Mouse (Mus musculus): ENCODE measurements around the gene Camsap1. TPM values are rescaled to one million over a fixed set of nuclear protein-coding genes. Genes with fewer than 3 reads are reported as not detected.

Gene Camsap1
- polyA plus RNA-seq, 1 experiment from 2014 or later, result 16.3 TPM

- no peaks in the 10 kb centered on the region for H3K4me1 ChIP-seq (ENCODE audit: control insufficient read depth, insufficient read depth, low read length)
- H3K9ac ChIP-seq (replicated peaks; ENCODE audit: low read depth, low read length), result no peak overlapping the region
- ATAC-seq (ENCODE audit: insufficient number of reproducible peaks, insufficient read depth, low FRiP score, low read depth), result no peak
- no peak overlapping the region for H3K27ac ChIP-seq (ENCODE audit: low read length)
- H3K9me3 ChIP-seq (ENCODE audit: control insufficient read depth, low read depth, low read length), result no peaks in the 10 kb centered on the region
- H3K27me3 ChIP-seq (ENCODE audit: control insufficient read depth, insufficient read depth, low read length), result no peaks in the 10 kb centered on the region
- no peak overlapping the region for H3K4me3 ChIP-seq (ENCODE audit: low read depth, low read length)
- 48% methylated on average over 5 of the region's 5 CpGs for WGBS
- no peak overlapping the region for H3K4me2 ChIP-seq (replicated peaks; ENCODE audit: low read depth, low read length)
- H3K36me3 ChIP-seq (ENCODE audit: control insufficient read depth, insufficient read depth, low read length), result no peaks in the 10 kb centered on the region
These were observed 94.9 kb downstream of the Camsap1 start for GRCm38 (mm10) chr2:25888144-25888543.

GRCm38 (mm10) chr2:25887226-25887625 lies 95.9 kb downstream of the Camsap1 start:
- H3K4me2 ChIP-seq (replicated peaks; ENCODE audit: low read depth, low read length), result no peak overlapping the region

GRCm38 (mm10) chr2:25884756-25885155 lies 98.3 kb downstream of the Camsap1 start:
- WGBS, result 82% methylated on average over 3 of the region's 3 CpGs
- H3K36me3 ChIP-seq (ENCODE audit: control insufficient read depth, insufficient read depth, low read length), result no peaks in the 10 kb centered on the region
- no peak overlapping the region for H3K4me3 ChIP-seq (ENCODE audit: low read depth, low read length)
- H3K4me2 ChIP-seq (replicated peaks; ENCODE audit: low read depth, low read length), result no peak overlapping the region
- no peak overlapping the region for H3K27ac ChIP-seq (ENCODE audit: low read length)
- ATAC-seq (ENCODE audit: insufficient number of reproducible peaks, insufficient read depth, low FRiP score, low read depth), result no peak
- no peaks in the 10 kb centered on the region for H3K9me3 ChIP-seq (ENCODE audit: control insufficient read depth, low read depth, low read length)
- H3K27me3 ChIP-seq (ENCODE audit: control insufficient read depth, insufficient read depth, low read length), result no peaks in the 10 kb centered on the region
- H3K4me1 ChIP-seq (ENCODE audit: control insufficient read depth, insufficient read depth, low read length), result no peaks in the 10 kb centered on the region
- H3K9ac ChIP-seq (replicated peaks; ENCODE audit: low read depth, low read length), result no peak overlapping the region

More at GRCm38 (mm10) chr2:25887226-25887625, 95.9 kb downstream of the Camsap1 start:
- H3K4me1 ChIP-seq (ENCODE audit: control insufficient read depth, insufficient read depth, low read length), result no peaks in the 10 kb centered on the region
- WGBS, result 59% methylated on average over 8 of the region's 8 CpGs
- H3K36me3 ChIP-seq (ENCODE audit: control insufficient read depth, insufficient read depth, low read length), result no peaks in the 10 kb centered on the region
- no peak overlapping the region for H3K4me3 ChIP-seq (ENCODE audit: low read depth, low read length)
- H3K9ac ChIP-seq (replicated peaks; ENCODE audit: low read depth, low read length), result no peak overlapping the region
- no peak overlapping the region for H3K27ac ChIP-seq (ENCODE audit: low read length)
- H3K9me3 ChIP-seq (ENCODE audit: control insufficient read depth, low read depth, low read length), result no peaks in the 10 kb centered on the region
- H3K27me3 ChIP-seq (ENCODE audit: control insufficient read depth, insufficient read depth, low read length), result no peaks in the 10 kb centered on the region
- ATAC-seq (ENCODE audit: insufficient number of reproducible peaks, insufficient read depth, low FRiP score, low read depth), result no peak

DNA sequence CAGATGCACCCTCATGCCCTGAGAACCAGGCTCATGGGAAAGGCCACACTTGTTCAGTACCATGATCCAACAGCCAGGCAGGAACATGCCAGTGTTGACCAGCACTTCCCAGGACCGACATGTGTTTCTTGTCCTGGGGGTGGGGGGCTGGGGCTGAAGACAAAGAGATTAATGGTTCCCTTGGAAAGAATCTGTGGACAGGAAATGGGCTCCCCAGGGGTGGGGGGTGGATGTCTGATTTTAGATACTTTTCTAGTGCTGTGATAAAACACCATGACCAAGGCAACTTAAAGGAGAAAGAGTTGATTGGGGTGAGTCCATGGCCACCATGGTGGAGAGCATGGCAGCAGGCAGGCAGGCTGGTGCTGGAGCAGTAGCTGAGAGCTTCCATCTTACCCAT lies 100.8 kb downstream of the Camsap1 start:
- Histone ChIP-seq H3K27ac (ENCODE audit: low read length) (no peak overlapping the region), H3K4me3 (ENCODE audit: low read depth, low read length) (no peak overlapping the region), H3K4me2 (replicated peaks; ENCODE audit: low read depth, low read length) (no peak overlapping the region), H3K36me3 (ENCODE audit: control insufficient read depth, insufficient read depth, low read length) (no peaks in the 10 kb centered on the region), H3K9ac (replicated peaks; ENCODE audit: low read depth, low read length) (no peak overlapping the region), H3K27me3 (ENCODE audit: control insufficient read depth, insufficient read depth, low read length) (peaks cover 18% of the 10 kb centered on the region), H3K4me1 (ENCODE audit: control insufficient read depth, insufficient read depth, low read length) (peaks cover 4% of the 10 kb centered on the region; the same call in 1 of the 2 replicates), H3K9me3 (ENCODE audit: control insufficient read depth, low read depth, low read length) (no peaks in the 10 kb centered on the region)
- 32% methylated on average over 1 of the region's 1 CpGs for WGBS
- no peak for ATAC-seq (ENCODE audit: insufficient number of reproducible peaks, insufficient read depth, low FRiP score, low read depth)

- Histone ChIP-seq H3K27ac (ENCODE audit: low read length) (no peak overlapping the region), H3K4me1 (ENCODE audit: control insufficient read depth, insufficient read depth, low read length) (peaks cover 4% of the 10 kb centered on the region; the same call in 1 of the 2 replicates), H3K4me2 (replicated peaks; ENCODE audit: low read depth, low read length) (no peak overlapping the region), H3K4me3 (ENCODE audit: low read depth, low read length) (no peak overlapping the region), H3K9ac (replicated peaks; ENCODE audit: low read depth, low read length) (no peak overlapping the region), H3K9me3 (ENCODE audit: control insufficient read depth, low read depth, low read length) (no peaks in the 10 kb centered on the region), H3K27me3 (ENCODE audit: control insufficient read depth, insufficient read depth, low read length) (peaks cover 24% of the 10 kb centered on the region), H3K36me3 (ENCODE audit: control insufficient read depth, insufficient read depth, low read length) (no peaks in the 10 kb centered on the region)
- WGBS, result 73% methylated on average over 4 of the region's 4 CpGs
- ATAC-seq (ENCODE audit: insufficient number of reproducible peaks, insufficient read depth, low FRiP score, low read depth), result no peak
These were observed 104.0 kb downstream of the Camsap1 start for GRCm38 (mm10) chr2:25879061-25879460.

DNA sequence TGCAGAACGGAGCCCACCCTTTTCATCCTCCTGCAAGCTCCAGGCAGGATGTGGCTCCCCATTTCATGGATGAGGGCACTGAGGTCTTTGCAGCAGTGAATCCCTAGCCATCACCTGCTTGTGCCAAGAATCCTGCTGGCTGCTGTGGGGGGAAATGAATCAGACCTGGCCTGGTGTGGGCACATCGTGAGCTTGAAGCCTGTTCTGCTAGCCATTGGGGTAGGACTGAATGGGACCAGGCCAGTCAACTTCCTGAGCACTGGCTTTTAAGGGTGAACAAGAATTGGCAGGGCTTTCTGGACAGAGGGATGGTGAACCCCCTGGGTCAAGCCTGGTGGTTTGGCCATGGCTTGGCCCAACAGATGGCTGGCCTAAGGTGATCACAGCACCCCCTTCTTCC lies 104.6 kb downstream of the Camsap1 start:
- Histone ChIP-seq H3K9ac (replicated peaks; ENCODE audit: low read depth, low read length) (no peak overlapping the region), H3K4me1 (ENCODE audit: control insufficient read depth, insufficient read depth, low read length) (peaks cover 4% of the 10 kb centered on the region; the same call in 1 of the 2 replicates), H3K4me3 (ENCODE audit: low read depth, low read length) (no peak overlapping the region), H3K27me3 (ENCODE audit: control insufficient read depth, insufficient read depth, low read length) (peaks cover 24% of the 10 kb centered on the region), H3K36me3 (ENCODE audit: control insufficient read depth, insufficient read depth, low read length) (no peaks in the 10 kb centered on the region), H3K9me3 (ENCODE audit: control insufficient read depth, low read depth, low read length) (no peaks in the 10 kb centered on the region), H3K4me2 (replicated peaks; ENCODE audit: low read depth, low read length) (no peak overlapping the region), H3K27ac (ENCODE audit: low read length) (no peak overlapping the region)
- 83% methylated on average over 2 of the region's 2 CpGs for WGBS
- ATAC-seq (ENCODE audit: insufficient number of reproducible peaks, insufficient read depth, low FRiP score, low read depth), result no peak

- H3K4me3 ChIP-seq (ENCODE audit: low read depth, low read length), result peak overlapping the region; percentile 32
- peaks cover 24% of the 10 kb centered on the region for H3K27me3 ChIP-seq (ENCODE audit: control insufficient read depth, insufficient read depth, low read length)
- peak overlapping the region; percentile 56 for H3K4me2 ChIP-seq (replicated peaks; ENCODE audit: low read depth, low read length)
- H3K9me3 ChIP-seq (ENCODE audit: control insufficient read depth, low read depth, low read length), result no peaks in the 10 kb centered on the region
- H3K9ac ChIP-seq (replicated peaks; ENCODE audit: low read depth, low read length), result no peak overlapping the region
- WGBS, result 3% methylated on average over 44 of the region's 49 CpGs
- H3K36me3 ChIP-seq (ENCODE audit: control insufficient read depth, insufficient read depth, low read length), result no peaks in the 10 kb centered on the region
- no peak overlapping the region for H3K27ac ChIP-seq (ENCODE audit: low read length)
- ATAC-seq (ENCODE audit: insufficient number of reproducible peaks, insufficient read depth, low FRiP score, low read depth), result no peak
- H3K4me1 ChIP-seq (ENCODE audit: control insufficient read depth, insufficient read depth, low read length), result peaks cover 4% of the 10 kb centered on the region; the same call in 1 of the 2 replicates
These were observed 105.3 kb downstream of the Camsap1 start for GRCm38 (mm10) chr2:25877736-25878268.

DNA sequence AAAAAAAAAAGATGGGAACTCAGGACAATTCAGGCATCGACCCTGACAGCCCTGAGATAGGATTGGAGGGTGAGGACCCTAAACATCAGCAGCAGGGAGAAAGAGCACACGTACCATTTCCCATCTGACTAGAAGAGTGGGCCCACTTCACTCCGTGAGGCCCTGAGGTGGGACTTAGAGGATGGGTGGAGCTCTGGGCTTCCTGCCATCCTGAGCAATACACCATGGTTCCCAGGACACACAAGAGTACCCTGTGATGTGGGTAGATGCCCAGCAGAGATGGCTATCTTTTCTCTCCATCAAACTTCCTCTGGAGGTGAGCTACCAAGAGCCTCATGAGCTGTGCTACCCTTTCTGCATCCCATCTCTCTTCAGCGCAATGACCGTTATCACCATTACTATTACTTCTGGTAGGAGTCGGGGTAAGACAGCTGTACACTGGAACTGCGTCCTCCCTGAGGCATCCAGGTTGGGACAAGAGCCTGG lies 105.8 kb downstream of the Camsap1 start:
- Histone ChIP-seq H3K9ac (replicated peaks; ENCODE audit: low read depth, low read length) (no peak overlapping the region), H3K9me3 (ENCODE audit: control insufficient read depth, low read depth, low read length) (no peaks in the 10 kb centered on the region), H3K27ac (ENCODE audit: low read length) (no peak overlapping the region), H3K4me3 (ENCODE audit: low read depth, low read length) (peak overlapping the region; percentile 32), H3K36me3 (ENCODE audit: control insufficient read depth, insufficient read depth, low read length) (no peaks in the 10 kb centered on the region), H3K4me2 (replicated peaks; ENCODE audit: low read depth, low read length) (peak overlapping the region; percentile 56), H3K27me3 (ENCODE audit: control insufficient read depth, insufficient read depth, low read length) (peaks cover 24% of the 10 kb centered on the region), H3K4me1 (ENCODE audit: control insufficient read depth, insufficient read depth, low read length) (peaks cover 4% of the 10 kb centered on the region; the same call in 1 of the 2 replicates)
- WGBS, result 30% methylated on average over 7 of the region's 7 CpGs
- ATAC-seq (ENCODE audit: insufficient number of reproducible peaks, insufficient read depth, low FRiP score, low read depth), result no peak
